Mouse (Mus musculus): ENCODE results near the gene Msrb1.

DNA sequence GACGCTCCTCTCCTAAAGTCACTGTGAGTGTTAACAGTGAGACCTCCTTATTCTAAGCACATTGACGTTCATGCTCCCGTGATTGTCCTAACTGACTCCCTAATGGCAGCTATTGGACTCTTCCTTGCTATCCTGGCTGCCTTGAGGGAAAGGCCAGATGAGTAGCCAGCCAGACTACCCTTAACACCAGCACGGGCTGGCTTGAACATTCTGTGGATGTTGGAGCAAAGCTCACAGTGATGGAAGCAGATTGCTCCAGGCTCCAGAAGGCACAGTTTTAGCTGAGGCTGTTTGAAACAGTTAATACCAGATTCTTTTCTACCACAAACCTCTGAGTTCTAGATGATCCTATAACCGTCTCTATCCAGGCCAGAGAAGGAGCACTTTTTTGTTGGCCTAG is 7.5 kb downstream of the Msrb1 start:
- TF ChIP-seq CTCF (IDR thresholded peaks at IDR 0.05; ENCODE audit: control insufficient read depth, insufficient read depth, insufficient read length) (no peak), USF1 (IDR thresholded peaks at IDR 0.05; ENCODE audit: low read depth) (no peak), MYOD1 (IDR thresholded peaks at IDR 0.05; ENCODE audit: control insufficient read depth, insufficient read length, low read depth) (no peak), MYOG (IDR thresholded peaks at IDR 0.05; ENCODE audit: control insufficient read depth, extremely low read depth, insufficient read length) (no peak), MAX (IDR thresholded peaks at IDR 0.05) (no peak), CEBPB (IDR thresholded peaks at IDR 0.05; ENCODE audit: low read depth) (no peak), FOSL1 (IDR thresholded peaks at IDR 0.05; ENCODE audit: insufficient read depth, low read length, poor library complexity, severe bottlenecking) (no peak)

Data from C2C12 (cell line).